Mouse (Mus musculus): ENCODE measurements around the gene Otub1. TPM values are rescaled to one million over a fixed set of nuclear protein-coding genes. Genes with fewer than 3 reads are reported as not detected.

The Otub1 gene
- polyA plus RNA-seq, 1 experiment from 2014 or later = 252 TPM

Other genes with a start within 250 kb of the Otub1 start
- 245 and 285 TPM in 2 replicates for gene Ppp1r14b, start 231.3 kb downstream of the Otub1 start, polyA plus RNA-seq (2014; fragmentation: Nextera tagmentation; extraction: Ambion mirVana)
- gene Plcb3, start 229.8 kb downstream of the Otub1 start, polyA plus RNA-seq (2014; fragmentation: Nextera tagmentation; extraction: Ambion mirVana) = 13.0 and 14.2 TPM in 2 replicates
- gene Fkbp2, start 225.8 kb downstream of the Otub1 start, polyA plus RNA-seq (2014; fragmentation: Nextera tagmentation; extraction: Ambion mirVana) = 67.7 and 81.3 TPM in 2 replicates
- gene Vegfb, start 218.7 kb downstream of the Otub1 start, polyA plus RNA-seq (2014; fragmentation: Nextera tagmentation; extraction: Ambion mirVana) = 21.9 and 25.4 TPM in 2 replicates
- gene Dnajc4, start 213.7 kb downstream of the Otub1 start, polyA plus RNA-seq (2014; fragmentation: Nextera tagmentation; extraction: Ambion mirVana) = 17.9 and 21.0 TPM in 2 replicates
- 14.4 and 19.5 TPM in 2 replicates for gene Nudt22, start 210.2 kb downstream of the Otub1 start, polyA plus RNA-seq (2014; fragmentation: Nextera tagmentation; extraction: Ambion mirVana)
- gene Trpt1, start 210.2 kb downstream of the Otub1 start, polyA plus RNA-seq (2014; fragmentation: Nextera tagmentation; extraction: Ambion mirVana) = 10.0 and 10.2 TPM in 2 replicates
- gene Fermt3, start 186.8 kb downstream of the Otub1 start, polyA plus RNA-seq (2014; fragmentation: Nextera tagmentation; extraction: Ambion mirVana) = 6.7 and 7.3 TPM in 2 replicates
- 410 and 416 TPM in 2 replicates for gene Stip1, start 166.3 kb downstream of the Otub1 start, polyA plus RNA-seq (2014; fragmentation: Nextera tagmentation; extraction: Ambion mirVana)
- gene Macrod1, start 149.5 kb downstream of the Otub1 start, polyA plus RNA-seq (2014; fragmentation: Nextera tagmentation; extraction: Ambion mirVana) = 2.2 and 3.0 TPM in 2 replicates
- gene Flrt1, start 100.6 kb downstream of the Otub1 start, polyA plus RNA-seq (2014; fragmentation: Nextera tagmentation; extraction: Ambion mirVana) = 7.5 and 8.2 TPM in 2 replicates
- gene Cox8a, start 11.3 kb upstream of the Otub1 start, polyA plus RNA-seq (2014; fragmentation: Nextera tagmentation; extraction: Ambion mirVana) = 730 and 757 TPM in 2 replicates
- 94.3 and 103 TPM in 2 replicates for gene Naa40, start 34.9 kb upstream of the Otub1 start, polyA plus RNA-seq (2014; fragmentation: Nextera tagmentation; extraction: Ambion mirVana)
- 33.8 and 36.9 TPM in 2 replicates for gene Rcor2, start 61.0 kb upstream of the Otub1 start, polyA plus RNA-seq (2014; fragmentation: Nextera tagmentation; extraction: Ambion mirVana)
- 43.0 and 53.9 TPM in 2 replicates for gene Mark2, start 135.5 kb upstream of the Otub1 start, polyA plus RNA-seq (2014; fragmentation: Nextera tagmentation; extraction: Ambion mirVana)
- 23.2 and 25.3 TPM in 2 replicates for gene Spindoc, start 176.7 kb upstream of the Otub1 start, polyA plus RNA-seq (2014; fragmentation: Nextera tagmentation; extraction: Ambion mirVana)
- 12.3 and 13.2 TPM in 2 replicates for gene 2700081O15Rik, start 211.3 kb upstream of the Otub1 start, polyA plus RNA-seq (2014; fragmentation: Nextera tagmentation; extraction: Ambion mirVana)

Measured in midbrain, embryonic 11.5 days (tissue).